Mouse (Mus musculus) kidney, adult 2 months (tissue): ENCODE results near the gene Rapgef5.

ENCODE experiments used
- CTCF ChIP-seq: fragments of 200-500 bp; conservative IDR thresholded peaks from 2 replicates; pipeline ENCODE4 v1.5.1; 2011; ENCODE audit warnings: low read depth, mild to moderate bottlenecking, control low read depth, low read length, moderate library complexity, mixed read lengths; ENCODE audit not compliant: insufficient read depth, insufficient read length
- POLR2A ChIP-seq: fragments of 200-500 bp; IDR thresholded peaks from one replicate; pipeline ENCODE4 v1.6.1; 2011; ENCODE audit warnings: low read depth, low read length, control low read depth

DNA sequence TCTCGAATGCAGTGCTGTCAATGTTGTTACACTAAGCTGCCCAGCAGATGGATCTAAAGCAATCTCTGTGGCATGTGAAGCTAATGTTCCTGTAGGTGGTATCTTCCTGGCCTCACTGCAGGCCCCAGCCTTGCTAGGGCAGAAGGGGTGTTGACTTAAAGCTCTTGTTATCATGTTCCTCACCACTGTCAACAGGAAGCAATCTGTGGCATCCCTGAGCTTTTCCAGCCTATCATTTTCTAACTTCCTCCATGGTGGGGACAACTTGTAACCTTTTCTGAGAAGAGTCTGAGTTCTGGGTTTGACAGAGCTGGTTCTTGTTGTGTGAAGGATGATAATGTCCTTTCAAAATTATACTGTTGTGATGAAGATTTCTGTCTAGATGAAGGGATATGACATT, 115.9 kb downstream of the Rapgef5 start:
- TF ChIP-seq POLR2A = no peak
- no peak for TF ChIP-seq CTCF
